Mouse (Mus musculus) MEL (cell line): Measurements from ENCODE around the gene Camk1d. TPM values are rescaled to one million over a fixed set of nuclear protein-coding genes. Genes with fewer than 3 reads are reported as not detected.

ENCODE experiments used
- DNase-seq: peaks from one replicate; pipeline ENCODE4 v3.0.0; 2011; ENCODE audit warnings: low read depth, low spot score
- H3K27ac ChIP-seq: 2 replicates; pipeline ENCODE4 v1.5.1; 2012; ENCODE audit warnings: low read depth, mild to moderate bottlenecking, control low read depth, low read length, moderate library complexity; ENCODE audit not compliant: control insufficient read depth
- H3K27me3 ChIP-seq, 2 experiments: fragments of 150-350 bp in 1 of 2; sonication (generic) in 1 of 2; 2 replicates each; pipeline ENCODE4 v1.6.1; 2012; ENCODE audit warnings: low read length in 2 of 2, mild to moderate bottlenecking in 2 of 2, improper control_type of control experiment in 1 of 2, moderate library complexity in 1 of 2; ENCODE audit not compliant: insufficient read depth in 2 of 2, control insufficient read depth in 1 of 2
- H3K36me3 ChIP-seq, 2 experiments: 2 replicates each; pipeline ENCODE4 v1.6.1; 2012 to 2014; ENCODE audit warnings: low read length in 2 of 2, improper control_type of control experiment in 1 of 2, inconsistent platforms in 1 of 2, mild to moderate bottlenecking in 1 of 2; ENCODE audit not compliant: insufficient read depth in 2 of 2, control insufficient read depth in 1 of 2
- H3K4me1 ChIP-seq, 2 experiments: fragments of 150-350 bp in 1 of 2; sonication (generic) in 1 of 2; 2 replicates each; pipeline ENCODE4 v1.6.1; 2012; ENCODE audit warnings: low read length in 2 of 2, improper control_type of control experiment in 1 of 2, mild to moderate bottlenecking in 1 of 2; ENCODE audit not compliant: insufficient read depth in 2 of 2, control insufficient read depth in 1 of 2
- H3K4me3 ChIP-seq, 2 experiments: fragments of 150-350 bp in 1 of 2; sonication (generic) in 1 of 2; 2 replicates each; pipeline ENCODE4 v1.5.1; 2012; ENCODE audit warnings: low read depth in 2 of 2, low read length in 2 of 2, mild to moderate bottlenecking in 2 of 2, moderate library complexity in 2 of 2, control low read depth in 1 of 2, improper control_type of control experiment in 1 of 2; ENCODE audit not compliant: control insufficient read depth in 1 of 2, insufficient read depth in 1 of 2
- H3K79me2 ChIP-seq: 2 replicates; pipeline ENCODE4 v1.6.1; 2012; ENCODE audit warnings: mild to moderate bottlenecking, low read length, moderate library complexity; ENCODE audit not compliant: control insufficient read depth, poor library complexity, insufficient read depth
- H3K9ac ChIP-seq: 2 replicates; pipeline ENCODE4 v1.6.1; 2012; ENCODE audit warnings: low read depth, mild to moderate bottlenecking, control low read depth, low read length, moderate library complexity; ENCODE audit not compliant: control insufficient read depth, poor library complexity, severe bottlenecking
- H3K9me3 ChIP-seq: fragments of 150-350 bp; sonication (generic); replicated peaks from 2 replicates; pipeline ENCODE4 v1.6.1; 2012; ENCODE audit warnings: mild to moderate bottlenecking, low read length, improper control_type of control experiment, moderate library complexity; ENCODE audit not compliant: insufficient read depth
- CHD2 ChIP-seq: IDR thresholded peaks from 2 replicates; pipeline ENCODE4 v1.6.1; 2011; ENCODE audit warnings: low read length, improper control_type of control experiment
- CTCF ChIP-seq, 3 experiments: IDR thresholded peaks in 2 of 3; conservative IDR thresholded peaks in 1 of 3; 2 replicates each; pipeline ENCODE4 v1.5.1; 2011 to 2012; ENCODE audit warnings: low read length in 3 of 3, low read depth in 2 of 3, mild to moderate bottlenecking in 2 of 3, improper control_type of control experiment in 1 of 3, inconsistent platforms in 1 of 3, mixed read lengths in 1 of 3, moderate library complexity in 1 of 3; ENCODE audit not compliant: control insufficient read depth in 1 of 3, insufficient read depth in 1 of 3, poor library complexity in 1 of 3, severe bottlenecking in 1 of 3
- ELF1 ChIP-seq: IDR thresholded peaks from 2 replicates; pipeline ENCODE4 v1.6.1; 2014; ENCODE audit warnings: low read depth, mild to moderate bottlenecking, inconsistent platforms, low read length, improper control_type of control experiment, moderate library complexity
- EP300 ChIP-seq, 2 experiments: IDR thresholded peaks; 2 replicates each; pipeline ENCODE4 v1.6.1; 2011; ENCODE audit warnings: improper control_type of control experiment in 2 of 2, low read length in 2 of 2, low read depth in 1 of 2, mild to moderate bottlenecking in 1 of 2
- ETS1 ChIP-seq: IDR thresholded peaks from 2 replicates; pipeline ENCODE4 v1.6.1; 2012; ENCODE audit warnings: low read depth, mild to moderate bottlenecking, inconsistent platforms, low read length, improper control_type of control experiment, moderate library complexity
- GATA1 ChIP-seq: IDR thresholded peaks from 2 replicates; pipeline ENCODE4 v1.6.1; 2011; ENCODE audit warnings: low read depth, low read length, improper control_type of control experiment
- HCFC1 ChIP-seq: IDR thresholded peaks from 2 replicates; pipeline ENCODE4 v1.6.1; 2012; ENCODE audit warnings: low read depth, mild to moderate bottlenecking, inconsistent platforms, low read length, improper control_type of control experiment, moderate library complexity
- KAT2A ChIP-seq: conservative IDR thresholded peaks from 2 replicates; pipeline ENCODE4 v1.6.1; 2012; ENCODE audit warnings: low read depth, low read length, improper control_type of control experiment, inconsistent platforms
- MAZ ChIP-seq: IDR thresholded peaks from 2 replicates; pipeline ENCODE4 v1.6.1; 2012; ENCODE audit warnings: low read depth, mild to moderate bottlenecking, inconsistent platforms, low read length, improper control_type of control experiment
- MEF2A ChIP-seq: IDR thresholded peaks from 2 replicates; pipeline ENCODE4 v1.6.1; 2014; ENCODE audit warnings: low read depth, mild to moderate bottlenecking, inconsistent platforms, low read length, improper control_type of control experiment; ENCODE audit not compliant: poor library complexity, insufficient replicate concordance, severe bottlenecking; ENCODE audit errors: extremely low read depth
- NRF1 ChIP-seq: IDR thresholded peaks from 2 replicates; pipeline ENCODE4 v1.6.1; 2014; ENCODE audit warnings: low read depth, mild to moderate bottlenecking, inconsistent platforms, low read length, improper control_type of control experiment, moderate library complexity; ENCODE audit not compliant: poor library complexity, insufficient read depth, severe bottlenecking
- POLR2AphosphoS2 ChIP-seq: IDR thresholded peaks from 2 replicates; pipeline ENCODE4 v1.6.1; 2011; ENCODE audit warnings: low read length, improper control_type of control experiment
- POLR2AphosphoS5 ChIP-seq: IDR thresholded peaks from 2 replicates; pipeline ENCODE4 v1.6.1; 2012; ENCODE audit warnings: low read depth, borderline replicate concordance, mild to moderate bottlenecking, inconsistent platforms, low read length, moderate library complexity, mixed read lengths
- RAD21 ChIP-seq: IDR thresholded peaks from 2 replicates; pipeline ENCODE4 v1.6.1; 2011; ENCODE audit warnings: mild to moderate bottlenecking, low read depth, low read length, improper control_type of control experiment
- SIN3A ChIP-seq: IDR thresholded peaks from 2 replicates; pipeline ENCODE4 v1.6.1; 2012; ENCODE audit warnings: low read length, improper control_type of control experiment, inconsistent platforms
- SMC3 ChIP-seq: IDR thresholded peaks from 2 replicates; pipeline ENCODE4 v1.6.1; 2011; ENCODE audit warnings: low read depth, low read length, improper control_type of control experiment
- TBP ChIP-seq: IDR thresholded peaks from 2 replicates; pipeline ENCODE4 v1.8.0; 2011; ENCODE audit warnings: low read depth, low read length, improper control_type of control experiment
- TCF12 ChIP-seq: IDR thresholded peaks from 2 replicates; pipeline ENCODE4 v1.6.1; 2014; ENCODE audit warnings: low read depth, mild to moderate bottlenecking, inconsistent platforms, low read length, improper control_type of control experiment, moderate library complexity
- UBTF ChIP-seq: IDR thresholded peaks from 2 replicates; pipeline ENCODE4 v1.6.1; 2012; ENCODE audit warnings: low read depth, mild to moderate bottlenecking, inconsistent platforms, low read length, improper control_type of control experiment, moderate library complexity, borderline replicate concordance; ENCODE audit not compliant: insufficient read depth
- USF1 ChIP-seq: IDR thresholded peaks from 2 replicates; pipeline ENCODE4 v1.6.1; 2014; ENCODE audit warnings: low read depth, mild to moderate bottlenecking, inconsistent platforms, low read length, improper control_type of control experiment, moderate library complexity
- ZC3H11A ChIP-seq: IDR thresholded peaks from 2 replicates; pipeline ENCODE4 v1.6.1; 2012; ENCODE audit warnings: low read depth, mild to moderate bottlenecking, inconsistent platforms, low read length, improper control_type of control experiment
- ZKSCAN1 ChIP-seq: IDR thresholded peaks from 2 replicates; pipeline ENCODE4 v1.6.1; 2012; ENCODE audit warnings: low read depth, mild to moderate bottlenecking, inconsistent platforms, low read length, improper control_type of control experiment, moderate library complexity
- ZNF384 ChIP-seq: IDR thresholded peaks from 2 replicates; pipeline ENCODE4 v1.6.1; 2012; ENCODE audit warnings: low read depth, mild to moderate bottlenecking, inconsistent platforms, low read length, improper control_type of control experiment
- polyA plus RNA-seq, 2 experiments: library from polyadenylated mRNA; stranded (reverse) in 1 of 2; unstranded in 1 of 2; fragments of >175 nt in 1 of 2; fragments of >200 nt in 1 of 2; gene quantifications; 2 replicates each; pipeline versions ENCODE4 v1.2.1 to v1.2.4; 2012; ENCODE audit warnings: low replicate concordance in 2 of 2, low read depth in 1 of 2; ENCODE audit not compliant: insufficient read length in 2 of 2, insufficient read depth in 1 of 2, missing spikeins in 1 of 2
- total RNA-seq: library from RNA; depleted of rRNA; stranded (reverse); fragments of 300-350 nt; gene quantifications from 2 replicates; pipeline ENCODE4 v1.2.3, GENCODE M21; 2012

The Camk1d gene
- total and polyA plus RNA-seq, 3 experiments = 2.9 to 4.4 TPM; not detected in 1

- peak; percentile 73 for DNase-seq
- H3K36me3 ChIP-seq = peaks cover 0 to 6% of the 10 kb centered on the region in 2 experiments; a peak in 2 of 4 replicates
- no peaks in the 10 kb centered on the region for H3K79me2 ChIP-seq
- no peaks in the 10 kb centered on the region for H3K9me3 ChIP-seq
- H3K9ac ChIP-seq = no peak overlapping the region
- peaks cover 3 to 10% of the 10 kb centered on the region in 2 experiments; a peak in 3 of 4 replicates for H3K4me1 ChIP-seq
- TF ChIP-seq MEF2A (no peak), TBP (no peak), RAD21 (peak; percentile 95), CTCF (IDR thresholded peaks at IDR 0.05 in 2 of 3, conservative IDR thresholded peaks at IDR 0.05 in 1 of 3; ENCODE audit: control insufficient read depth in 1 of 3, insufficient read depth in 1 of 3, low read depth in 2 of 3, low read length in 3 of 3, poor library complexity in 1 of 3, severe bottlenecking in 1 of 3) (peak in 2 of 3 experiments; percentile 61 to 88; a peak in 4 of 6 replicates), ZC3H11A (peak; percentile 93), SMC3 (peak; percentile 99), ELF1 (no peak), ZNF384 (no peak)
- H3K27ac ChIP-seq = no peak overlapping the region
- H3K27me3 ChIP-seq = no peaks in the 10 kb centered on the region
- no peak overlapping the region for H3K4me3 ChIP-seq
Observed at GRCm38 (mm10) chr2:5451654-5452053, 262.7 kb downstream of the Camk1d start.

DNA sequence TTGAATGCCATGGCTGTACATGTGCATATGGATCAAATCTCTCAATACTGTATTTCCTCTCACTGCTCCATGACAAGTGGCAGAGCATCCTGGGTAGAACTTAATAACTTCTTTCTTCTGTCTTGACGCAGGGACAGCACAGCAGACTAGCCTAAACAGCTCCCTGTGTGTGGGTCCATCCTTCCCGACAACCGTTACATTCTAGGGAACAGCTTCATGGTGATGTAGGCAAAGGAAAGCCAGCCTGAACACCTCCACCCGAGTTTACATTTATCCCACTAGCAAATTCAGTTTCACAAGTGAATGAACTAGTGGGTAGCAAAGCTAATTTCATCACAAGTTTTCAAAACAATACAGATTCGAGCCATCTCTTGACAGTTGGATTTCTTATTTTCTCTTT lies 269.0 kb downstream of the Camk1d start:
- Histone ChIP-seq H3K36me3 (peaks cover 0 to 6% of the 10 kb centered on the region in 2 experiments; a peak in 2 of 4 replicates), H3K9ac (no peak overlapping the region), H3K9me3 (no peaks in the 10 kb centered on the region), H3K79me2 (no peaks in the 10 kb centered on the region), H3K4me1 (peaks cover 0 to 7% of the 10 kb centered on the region in 2 experiments; a peak in 1 of 4 replicates), H3K27me3 (no peaks in the 10 kb centered on the region), H3K4me3 (no peak overlapping the region), H3K27ac (no peak overlapping the region)
- no peak for DNase-seq
- TF ChIP-seq USF1 (no peak), ZKSCAN1 (no peak), MAZ (no peak), HCFC1 (no peak), POLR2AphosphoS2 (no peak), ETS1 (no peak), UBTF (no peak), MEF2A (no peak), GATA1 (no peak), NRF1 (no peak), RAD21 (no peak), TCF12 (no peak), ZC3H11A (no peak), SIN3A (no peak), KAT2A (no peak), POLR2AphosphoS5 (no peak), CHD2 (no peak), EP300 (IDR thresholded peaks at IDR 0.05; ENCODE audit: low read depth in 1 of 2, low read length in 2 of 2) (no peak)
